Mouse (Mus musculus): Measurements from ENCODE around the gene Zfp330. TPM values are rescaled to one million over a fixed set of nuclear protein-coding genes. Genes with fewer than 3 reads are reported as not detected.

The Zfp330 gene
- polyA plus RNA-seq, 1 experiment from 2014 or later: 64.5 TPM

Other genes starting within 250 kb of the Zfp330 start
- 1.5 and 1.6 TPM in 2 replicates for gene Rnf150, start 89.2 kb upstream of the Zfp330 start, polyA plus RNA-seq (2015; fragmentation: Nextera tagmentation; extraction: Ambion mirVana)